Mouse (Mus musculus) hindbrain, embryonic 15.5 days (tissue): Measurements from ENCODE around the gene Rwdd3. TPM values are rescaled to one million over a fixed set of nuclear protein-coding genes. Genes with fewer than 3 reads are reported as not detected.
A peak's percentile ranks its signal among the peaks of the same experiment; 100 is the strongest.

Experiments
- ATAC-seq: fragments of 200-750 bp; cut with Nextera tagmentation; 2 replicates; pipeline ENCODE4 v1.8.0; 2017; ENCODE audit warnings: low read depth, moderate number of reproducible peaks, moderate TSS enrichment; ENCODE audit not compliant: low FRiP score
- H3K27ac ChIP-seq: fragments of 300-500 bp; sonication (generic); replicated peaks from 2 replicates; pipeline ENCODE4 v1.5.1; 2015; ENCODE audit warnings: mild to moderate bottlenecking, inconsistent platforms
- H3K27me3 ChIP-seq: fragments of 300-500 bp; sonication (generic); 2 replicates; pipeline ENCODE4 v1.6.1; 2015; ENCODE audit warnings: control low read depth, inconsistent platforms
- H3K36me3 ChIP-seq: fragments of 300-500 bp; sonication (generic); 2 replicates; pipeline ENCODE4 v1.6.1; 2015; ENCODE audit warnings: control low read depth, inconsistent platforms
- H3K4me1 ChIP-seq: fragments of 300-500 bp; sonication (generic); replicated peaks from 2 replicates; pipeline ENCODE4 v1.6.1; 2015; ENCODE audit warnings: control low read depth, inconsistent platforms
- H3K4me2 ChIP-seq: fragments of 300-500 bp; sonication (generic); 2 replicates; pipeline ENCODE4 v1.6.1; 2015; ENCODE audit warnings: moderate library complexity, mild to moderate bottlenecking, inconsistent platforms
- H3K4me3 ChIP-seq: fragments of 300-500 bp; sonication (generic); 2 replicates; pipeline ENCODE4 v1.5.1; 2015; ENCODE audit warnings: mild to moderate bottlenecking, inconsistent platforms
- H3K9ac ChIP-seq: fragments of 300-500 bp; sonication (generic); 2 replicates; pipeline ENCODE4 v1.6.1; 2015; ENCODE audit warnings: inconsistent platforms
- H3K9me3 ChIP-seq: fragments of 300-500 bp; sonication (generic); 2 replicates; pipeline ENCODE4 v1.6.1; 2016; ENCODE audit warnings: control low read depth, inconsistent platforms
- WGBS: fragments of 180-500 bp; shearing (Covaris S2); methylation state at CpG from one replicate; pipeline ENCODE4 v1.1.7; 2015; 5-methylcytosine and 5-hydroxymethylcytosine counted together
- polyA plus RNA-seq: library from polyadenylated mRNA; unstranded; fragments of >200 nt; fragmentation: Nextera tagmentation; extraction: Ambion mirVana; gene quantifications from 2 replicates; pipeline ENCODE4 v1.2.1, GENCODE M21; 2015

Rwdd3 gene
- polyA plus RNA-seq, result 6.6 and 7.4 TPM in 2 replicates

DNA sequence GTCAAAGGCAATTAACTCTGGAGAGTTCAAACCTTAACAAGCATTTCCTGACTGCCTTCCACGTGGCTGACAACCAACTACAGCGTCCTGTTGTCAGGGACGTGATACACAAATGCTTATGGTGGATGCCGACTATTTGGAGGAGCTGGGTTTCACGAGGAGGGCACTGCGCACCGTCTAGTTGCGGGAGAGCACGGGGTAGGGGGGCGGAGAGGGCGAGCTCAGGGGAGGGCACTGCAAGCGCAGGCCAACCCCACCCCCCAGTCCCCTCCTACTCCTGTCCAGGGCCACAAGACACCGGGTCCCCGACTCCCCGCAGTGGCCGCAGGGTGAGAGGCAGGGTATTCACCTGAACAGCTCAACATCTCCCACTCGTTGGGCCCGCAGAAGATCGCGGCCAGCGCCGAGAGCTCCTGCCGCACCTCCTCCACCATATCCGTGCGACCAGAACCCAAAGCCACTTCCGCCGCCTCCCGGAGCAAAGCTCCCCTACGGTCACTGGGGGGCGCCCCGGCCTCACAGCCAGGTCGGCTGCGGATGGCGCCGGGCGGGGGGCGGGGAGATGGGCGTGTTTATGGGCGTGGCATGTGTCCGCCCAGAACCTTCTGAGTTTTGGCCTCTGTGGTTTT lies at the start of gene Rwdd3:
TSS of gene Rwdd3 (minus strand) at position 453 of the 629 bp plus-strand sequence.
- peak within 1 kb of the TSS; percentile 71 for H3K4me3 ChIP-seq
- no peaks in the 10 kb centered on the region for H3K27me3 ChIP-seq
- peak within 1 kb of the TSS; percentile 71 for H3K27ac ChIP-seq
- 1% methylated on average over 40 of the region's 40 CpGs for WGBS
- H3K4me2 ChIP-seq, result peak within 1 kb of the TSS; percentile 87
- H3K9ac ChIP-seq, result peak within 1 kb of the TSS; percentile 63
- H3K36me3 ChIP-seq, result no peaks in the 10 kb centered on the region
- peaks cover 12% of the 10 kb centered on the region; the same call in 1 of the 2 replicates for H3K4me1 ChIP-seq
- H3K9me3 ChIP-seq, result no peaks in the 10 kb centered on the region
- peak; percentile 95 for ATAC-seq

DNA sequence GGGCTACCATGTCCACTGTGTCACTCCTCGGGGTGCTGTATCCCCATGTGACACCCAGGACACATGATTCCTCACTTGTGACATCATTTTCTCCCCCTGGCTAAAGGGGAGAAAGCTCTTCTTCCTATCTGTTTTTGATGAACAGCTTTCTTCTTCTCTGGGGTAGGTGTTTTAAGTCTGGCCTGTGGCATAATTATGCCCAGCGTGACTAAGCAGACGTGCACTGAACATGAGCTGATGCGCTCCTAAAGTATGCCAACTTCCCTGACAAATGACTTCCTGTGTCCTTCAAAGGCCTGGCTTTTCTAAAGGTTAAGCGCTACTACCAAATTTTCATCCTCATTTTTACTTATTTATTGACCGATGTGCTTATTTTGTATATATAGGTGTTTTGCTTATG lies 45.5 kb upstream of the Rwdd3 start:
- ATAC-seq, result no peak

DNA sequence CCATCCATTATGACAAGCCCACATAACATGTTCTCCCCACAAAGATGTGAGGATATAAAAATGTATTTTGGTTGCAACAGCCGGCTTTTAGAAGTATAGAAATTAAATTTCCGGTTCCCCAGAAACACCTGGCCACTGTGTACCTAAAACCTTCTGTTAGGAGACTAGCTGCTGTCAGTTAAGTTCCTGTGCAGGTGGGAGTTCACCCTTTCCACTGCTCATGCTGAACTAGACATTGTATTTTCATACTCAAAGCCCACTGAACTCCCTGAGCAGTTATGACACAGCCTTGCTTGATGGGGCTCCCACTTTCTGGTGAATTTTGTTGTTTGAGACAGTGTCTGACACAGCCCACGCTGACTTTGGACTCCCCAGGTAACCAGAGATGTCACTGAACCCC lies 42.0 kb upstream of the Rwdd3 start:
- Histone ChIP-seq H3K36me3 (no peaks in the 10 kb centered on the region), H3K27ac (no peak overlapping the region), H3K9me3 (no peaks in the 10 kb centered on the region), H3K4me1 (no peaks in the 10 kb centered on the region), H3K27me3 (no peaks in the 10 kb centered on the region), H3K4me3 (no peak overlapping the region), H3K4me2 (no peak overlapping the region), H3K9ac (no peak overlapping the region)
- no peak for ATAC-seq
- WGBS, result 87% methylated on average over 3 of the region's 3 CpGs

More for the DNA sequence above, 45.5 kb upstream of the Rwdd3 start:
- Histone ChIP-seq H3K9me3 (no peaks in the 10 kb centered on the region), H3K27ac (no peak overlapping the region), H3K36me3 (no peaks in the 10 kb centered on the region), H3K4me2 (no peak overlapping the region), H3K9ac (no peak overlapping the region), H3K27me3 (no peaks in the 10 kb centered on the region), H3K4me1 (no peaks in the 10 kb centered on the region), H3K4me3 (no peak overlapping the region)
- WGBS, result 85% methylated on average over 6 of the region's 6 CpGs

DNA sequence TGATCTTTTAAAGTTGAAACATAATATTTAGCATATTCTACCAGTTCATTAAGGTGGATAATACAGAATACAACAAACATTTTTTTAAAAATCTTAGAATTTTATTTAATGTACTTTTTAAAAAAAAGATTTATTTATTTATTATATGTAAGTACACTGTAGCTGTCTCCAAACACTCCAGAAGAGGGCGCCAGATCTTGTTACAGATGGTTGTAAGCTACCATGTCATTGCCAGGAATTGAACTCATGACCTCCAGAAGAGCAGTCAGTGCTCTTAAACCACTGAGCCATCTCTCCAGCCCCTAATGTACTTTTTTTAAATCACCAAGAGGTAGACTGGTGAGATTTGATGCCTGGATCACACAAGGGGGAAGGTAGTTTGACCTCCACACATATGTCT lies 40.7 kb upstream of the Rwdd3 start:
- no peaks in the 10 kb centered on the region for H3K9me3 ChIP-seq
- no peaks in the 10 kb centered on the region for H3K4me1 ChIP-seq
- no peak for ATAC-seq
- H3K9ac ChIP-seq, result no peak overlapping the region
- no peaks in the 10 kb centered on the region for H3K36me3 ChIP-seq
- 55% methylated on average over 1 of the region's 1 CpGs for WGBS
- H3K4me2 ChIP-seq, result no peak overlapping the region
- H3K27ac ChIP-seq, result no peak overlapping the region
- H3K27me3 ChIP-seq, result no peaks in the 10 kb centered on the region
- no peak overlapping the region for H3K4me3 ChIP-seq

DNA sequence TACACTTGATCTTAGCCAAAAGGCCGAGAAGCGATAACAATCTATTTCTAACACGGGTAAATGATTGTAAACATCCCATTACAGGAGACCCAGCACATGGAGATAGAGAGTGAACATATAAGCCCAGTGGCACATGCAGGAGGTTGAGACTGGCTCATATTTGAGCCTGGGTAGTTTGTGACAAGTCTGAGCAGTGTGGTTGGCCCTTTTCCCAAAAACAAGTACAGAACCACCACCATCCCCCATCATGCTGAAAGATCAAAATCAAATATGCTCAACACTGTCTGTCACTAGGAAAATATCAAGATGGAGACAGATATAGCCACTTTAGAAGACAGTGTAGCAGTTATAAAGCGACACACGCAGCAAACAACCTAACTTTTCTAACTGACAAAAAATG lies 37.5 kb upstream of the Rwdd3 start:
- H3K36me3 ChIP-seq, result no peaks in the 10 kb centered on the region
- ATAC-seq, result no peak
- 96% methylated on average over 5 of the region's 5 CpGs for WGBS
- H3K4me3 ChIP-seq, result no peak overlapping the region
- no peak overlapping the region for H3K9ac ChIP-seq
- no peaks in the 10 kb centered on the region for H3K9me3 ChIP-seq
- no peak overlapping the region for H3K4me2 ChIP-seq
- no peaks in the 10 kb centered on the region for H3K27me3 ChIP-seq
- no peak overlapping the region for H3K27ac ChIP-seq
- no peaks in the 10 kb centered on the region for H3K4me1 ChIP-seq

DNA sequence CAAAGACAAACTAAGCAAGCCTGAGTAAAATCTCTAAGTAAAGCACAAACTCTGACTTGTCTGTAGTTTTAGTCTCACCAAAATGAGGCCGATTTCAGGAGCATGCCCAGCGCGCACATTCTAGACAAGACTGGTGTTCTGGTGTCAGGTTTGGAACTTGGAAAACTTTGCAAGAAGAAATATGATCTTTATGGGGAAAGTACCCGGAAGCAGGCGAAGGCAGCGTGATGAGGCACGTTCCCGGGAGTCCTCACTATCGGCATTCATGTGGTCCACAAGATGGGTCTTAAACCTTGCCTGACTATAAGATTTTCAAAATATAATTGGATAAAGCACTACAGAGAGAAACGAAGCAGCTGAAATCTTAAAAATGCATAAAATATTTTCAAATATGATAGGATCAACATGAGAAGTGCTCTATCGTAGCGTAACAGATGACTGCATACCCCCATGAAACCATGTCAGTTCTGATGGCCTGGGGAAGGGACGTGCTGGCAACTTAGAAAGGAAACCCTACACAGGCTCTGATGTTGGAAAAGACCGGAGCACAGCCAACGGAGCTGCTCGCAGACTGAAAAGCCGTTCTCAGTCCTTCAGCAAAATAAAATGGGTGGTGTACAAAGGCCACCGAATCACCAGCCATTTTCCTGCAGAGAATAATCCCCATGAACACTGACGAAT lies 34.8 kb upstream of the Rwdd3 start:
- Histone ChIP-seq H3K4me2 (no peak overlapping the region), H3K9me3 (no peaks in the 10 kb centered on the region), H3K4me3 (no peak overlapping the region), H3K36me3 (no peaks in the 10 kb centered on the region), H3K9ac (no peak overlapping the region), H3K27me3 (no peaks in the 10 kb centered on the region), H3K27ac (no peak overlapping the region), H3K4me1 (no peaks in the 10 kb centered on the region)
- 94% methylated on average over 19 of the region's 19 CpGs for WGBS
- no peak for ATAC-seq

DNA sequence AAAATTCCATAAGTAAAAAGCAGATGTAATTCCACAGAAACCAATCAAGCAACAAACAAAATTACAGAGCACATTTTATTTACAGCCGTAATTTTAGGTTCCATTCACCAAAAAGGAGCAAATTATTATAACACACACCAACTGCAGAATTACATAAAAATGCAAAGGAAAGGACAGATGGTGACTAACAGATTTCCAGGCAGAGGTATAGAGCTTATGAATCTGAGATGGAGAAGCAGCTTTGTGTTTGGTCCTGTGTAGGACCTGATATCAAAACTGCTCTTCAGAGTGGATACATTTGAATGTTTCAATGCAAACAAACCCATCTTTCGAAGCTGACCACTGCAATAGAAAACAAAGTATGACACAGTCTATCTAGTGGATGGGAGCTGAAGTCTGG lies 31.1 kb upstream of the Rwdd3 start:
- no peaks in the 10 kb centered on the region for H3K27me3 ChIP-seq
- ATAC-seq, result no peak
- H3K9me3 ChIP-seq, result no peaks in the 10 kb centered on the region
- H3K27ac ChIP-seq, result no peak overlapping the region
- no peak overlapping the region for H3K4me3 ChIP-seq
- no peak overlapping the region for H3K9ac ChIP-seq
- H3K4me1 ChIP-seq, result no peaks in the 10 kb centered on the region
- no peaks in the 10 kb centered on the region for H3K36me3 ChIP-seq
- no peak overlapping the region for H3K4me2 ChIP-seq
- 89% methylated on average over 2 of the region's 2 CpGs for WGBS

DNA sequence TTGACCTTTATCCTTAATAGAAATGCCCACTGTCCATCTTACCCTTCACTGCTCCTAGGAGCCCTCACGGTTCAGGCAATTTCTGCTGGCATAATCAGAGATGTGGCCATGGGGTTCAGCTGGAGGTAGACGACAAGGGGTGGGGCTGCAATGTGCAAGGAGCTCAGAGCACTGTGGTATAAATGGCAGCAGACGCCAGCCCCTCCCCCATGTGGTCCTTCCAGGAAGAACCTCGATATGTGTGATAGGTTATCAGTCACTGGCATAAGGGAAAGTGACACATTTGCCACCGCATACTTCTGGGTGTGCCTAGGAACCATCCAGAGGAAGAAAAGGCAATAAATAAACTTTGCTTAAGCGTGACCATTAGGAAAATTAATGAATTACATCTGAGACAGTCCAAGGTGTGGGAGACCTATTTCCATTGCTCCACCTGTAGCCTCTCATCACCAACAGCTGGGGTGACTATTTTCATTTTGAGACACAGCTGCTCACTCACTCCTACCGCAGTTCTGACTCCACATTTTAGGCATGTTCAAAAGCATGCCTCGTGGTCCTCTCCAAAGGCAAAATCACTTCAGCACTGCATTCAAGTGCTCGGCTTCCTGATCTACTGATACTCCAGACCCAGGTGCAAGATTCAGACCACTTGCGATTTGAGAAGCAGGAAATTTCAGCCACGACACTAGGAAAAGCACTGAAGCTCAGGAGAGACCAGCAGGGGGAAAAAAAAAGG lies 29.7 kb upstream of the Rwdd3 start:
- no peaks in the 10 kb centered on the region for H3K36me3 ChIP-seq
- ATAC-seq, result no peak
- no peaks in the 10 kb centered on the region for H3K27me3 ChIP-seq
- H3K9me3 ChIP-seq, result no peaks in the 10 kb centered on the region
- no peak overlapping the region for H3K4me3 ChIP-seq
- H3K4me2 ChIP-seq, result no peak overlapping the region
- H3K9ac ChIP-seq, result no peak overlapping the region
- H3K27ac ChIP-seq, result no peak overlapping the region
- H3K4me1 ChIP-seq, result no peaks in the 10 kb centered on the region
- 62% methylated on average over 11 of the region's 11 CpGs for WGBS

DNA sequence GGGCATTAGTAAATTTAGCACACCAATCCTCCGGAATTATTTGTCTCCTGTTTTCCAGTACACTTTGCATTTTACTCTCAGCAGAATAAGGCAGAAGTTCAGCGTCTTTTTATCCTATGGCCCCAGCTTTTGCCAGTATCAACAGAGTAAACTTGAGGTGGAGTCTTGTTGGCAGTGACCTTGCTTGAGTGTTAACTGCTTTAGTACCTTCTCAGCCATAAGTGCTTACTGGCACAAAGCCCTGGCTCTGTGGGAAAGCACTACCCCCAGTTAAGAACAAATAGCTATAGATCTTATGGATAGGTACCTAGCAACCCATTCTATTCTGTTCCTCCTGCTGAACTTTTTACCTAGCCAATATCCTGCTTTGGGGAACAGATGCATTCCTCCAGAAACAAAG lies 17.7 kb upstream of the Rwdd3 start:
- no peaks in the 10 kb centered on the region for H3K27me3 ChIP-seq
- no peaks in the 10 kb centered on the region for H3K36me3 ChIP-seq
- no peak overlapping the region for H3K27ac ChIP-seq
- no peaks in the 10 kb centered on the region for H3K9me3 ChIP-seq
- H3K4me3 ChIP-seq, result no peak overlapping the region
- H3K4me2 ChIP-seq, result no peak overlapping the region
- WGBS, result 93% methylated on average over 2 of the region's 2 CpGs
- H3K9ac ChIP-seq, result no peak overlapping the region
- H3K4me1 ChIP-seq, result no peaks in the 10 kb centered on the region
- ATAC-seq, result no peak

DNA sequence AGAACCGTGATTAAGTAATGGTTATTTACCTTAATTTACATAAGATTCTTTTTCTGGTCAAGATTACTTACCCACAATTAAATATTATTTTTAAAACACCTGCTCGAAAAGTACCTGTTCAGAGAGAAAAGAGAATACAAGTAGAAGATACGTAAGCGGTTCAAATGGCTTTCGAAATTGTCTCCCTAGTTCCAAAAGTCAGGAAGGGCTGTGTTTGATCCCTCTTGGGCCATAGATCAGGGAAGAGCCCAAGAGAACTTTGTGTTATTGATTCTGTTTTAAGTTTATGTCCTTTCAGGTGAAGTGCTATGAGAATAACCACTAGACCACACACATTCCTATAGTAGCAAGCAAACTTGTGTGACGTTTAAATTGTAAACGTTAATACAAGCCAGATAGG lies 16.0 kb upstream of the Rwdd3 start:
- Histone ChIP-seq H3K9me3 (no peaks in the 10 kb centered on the region), H3K4me2 (no peak overlapping the region), H3K9ac (no peak overlapping the region), H3K4me1 (no peaks in the 10 kb centered on the region), H3K36me3 (no peaks in the 10 kb centered on the region), H3K27ac (no peak overlapping the region), H3K27me3 (no peaks in the 10 kb centered on the region), H3K4me3 (no peak overlapping the region)
- WGBS, result 93% methylated on average over 7 of the region's 7 CpGs
- no peak for ATAC-seq

DNA sequence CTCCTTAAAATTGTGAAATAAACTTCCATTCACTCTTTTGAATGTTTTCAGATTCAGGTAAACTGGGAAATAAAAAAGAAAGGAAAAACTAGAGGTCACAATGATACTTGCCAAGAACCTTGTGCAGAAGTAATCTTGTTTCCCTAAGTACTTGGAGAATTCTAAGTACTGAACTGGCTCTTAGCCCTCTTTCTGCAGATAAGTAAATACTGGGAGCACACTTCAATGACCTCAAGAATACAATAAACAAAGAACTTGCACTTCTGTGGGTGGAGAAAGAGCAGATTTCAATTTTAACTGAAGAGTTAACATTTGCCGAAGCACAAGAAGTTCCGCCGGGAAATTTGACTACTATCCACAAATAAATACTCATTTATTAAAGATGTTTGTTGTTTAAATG lies 15.4 kb upstream of the Rwdd3 start:
- Histone ChIP-seq H3K9ac (no peak overlapping the region), H3K4me1 (no peaks in the 10 kb centered on the region), H3K4me2 (no peak overlapping the region), H3K27ac (no peak overlapping the region), H3K36me3 (no peaks in the 10 kb centered on the region), H3K9me3 (no peaks in the 10 kb centered on the region), H3K27me3 (no peaks in the 10 kb centered on the region), H3K4me3 (no peak overlapping the region)
- WGBS, result 85% methylated on average over 3 of the region's 3 CpGs
- ATAC-seq, result no peak

DNA sequence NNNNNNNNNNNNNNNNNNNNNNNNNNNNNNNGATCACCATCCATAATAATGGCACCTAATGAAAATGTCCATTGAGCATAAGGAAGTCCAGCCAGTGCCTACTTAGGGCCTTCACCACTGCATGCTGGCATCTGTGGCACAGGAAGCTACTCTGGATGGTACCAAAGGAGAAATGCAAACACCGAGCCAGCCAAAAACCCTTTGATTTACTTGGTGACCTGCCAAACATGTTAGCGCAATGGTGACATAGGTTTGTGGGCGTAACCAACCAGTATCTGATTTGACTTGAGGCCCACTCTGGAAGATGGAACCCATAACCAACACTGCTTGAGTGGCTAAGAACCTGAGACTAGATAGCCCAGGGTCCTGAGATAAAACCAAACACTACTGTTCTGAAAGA lies 13.7 kb upstream of the Rwdd3 start:
- no peak overlapping the region for H3K9ac ChIP-seq
- H3K27ac ChIP-seq, result no peak overlapping the region
- no peak overlapping the region for H3K4me3 ChIP-seq
- 93% methylated on average over 3 of the region's 3 CpGs for WGBS
- H3K4me1 ChIP-seq, result no peaks in the 10 kb centered on the region
- no peak for ATAC-seq
- no peak overlapping the region for H3K4me2 ChIP-seq
- no peaks in the 10 kb centered on the region for H3K36me3 ChIP-seq
- H3K9me3 ChIP-seq, result no peaks in the 10 kb centered on the region
- no peaks in the 10 kb centered on the region for H3K27me3 ChIP-seq
